Mouse (Mus musculus): ENCODE measurements around the gene Nsf.

DNA sequence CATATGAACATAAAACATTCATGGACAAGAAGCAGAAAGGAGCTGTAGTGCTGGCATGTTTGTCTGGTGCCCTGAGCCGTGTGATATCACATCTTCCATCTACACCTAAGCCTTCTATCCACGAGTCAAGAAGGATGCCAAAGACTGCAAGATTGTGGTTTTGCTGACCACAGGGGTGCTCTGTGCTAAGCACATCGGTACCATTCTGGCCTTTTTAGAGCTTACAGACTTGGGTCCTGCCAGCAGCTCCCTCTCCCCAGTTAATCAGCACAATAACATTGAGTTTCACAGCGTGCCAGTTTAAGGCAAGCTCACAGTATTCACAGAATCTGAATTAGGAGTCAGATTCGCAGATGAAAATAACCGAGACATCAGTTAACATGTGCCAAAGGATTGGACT, 75.4 kb downstream of the Nsf start:
- TF ChIP-seq CTCF (IDR thresholded peaks at IDR 0.05 in 2 of 3, conservative IDR thresholded peaks at IDR 0.05 in 1 of 3; ENCODE audit: control insufficient read depth in 1 of 3, insufficient read depth in 1 of 3, low read depth in 2 of 3, low read length in 3 of 3, poor library complexity in 1 of 3, severe bottlenecking in 1 of 3) (no peak), ZC3H11A (IDR thresholded peaks at IDR 0.05; ENCODE audit: low read depth, low read length) (no peak), RCOR1 (IDR thresholded peaks at IDR 0.05; ENCODE audit: low read depth, low read length) (no peak), HCFC1 (IDR thresholded peaks at IDR 0.05; ENCODE audit: low read depth, low read length) (no peak), NRF1 (IDR thresholded peaks at IDR 0.05; ENCODE audit: insufficient read depth, low read depth, low read length, poor library complexity, severe bottlenecking) (no peak), POLR2A (IDR thresholded peaks at IDR 0.05; ENCODE audit: control insufficient read depth in 1 of 2, insufficient read depth in 1 of 2, low read depth in 1 of 2, low read length in 2 of 2, poor library complexity in 1 of 2) (no peak), USF2 (IDR thresholded peaks at IDR 0.05; ENCODE audit: borderline replicate concordance in 1 of 2, insufficient read depth in 1 of 2, low read depth in 1 of 2, low read length in 2 of 2) (no peak)
